Mouse (Mus musculus): ENCODE results near the gene Coa5. TPM values are rescaled to one million over a fixed set of nuclear protein-coding genes. Genes with fewer than 3 reads are reported as not detected.

Gene Coa5
- polyA plus RNA-seq (2014; fragmentation: Nextera tagmentation; extraction: Ambion mirVana) = 61.7 and 64.0 TPM in 2 replicates

DNA sequence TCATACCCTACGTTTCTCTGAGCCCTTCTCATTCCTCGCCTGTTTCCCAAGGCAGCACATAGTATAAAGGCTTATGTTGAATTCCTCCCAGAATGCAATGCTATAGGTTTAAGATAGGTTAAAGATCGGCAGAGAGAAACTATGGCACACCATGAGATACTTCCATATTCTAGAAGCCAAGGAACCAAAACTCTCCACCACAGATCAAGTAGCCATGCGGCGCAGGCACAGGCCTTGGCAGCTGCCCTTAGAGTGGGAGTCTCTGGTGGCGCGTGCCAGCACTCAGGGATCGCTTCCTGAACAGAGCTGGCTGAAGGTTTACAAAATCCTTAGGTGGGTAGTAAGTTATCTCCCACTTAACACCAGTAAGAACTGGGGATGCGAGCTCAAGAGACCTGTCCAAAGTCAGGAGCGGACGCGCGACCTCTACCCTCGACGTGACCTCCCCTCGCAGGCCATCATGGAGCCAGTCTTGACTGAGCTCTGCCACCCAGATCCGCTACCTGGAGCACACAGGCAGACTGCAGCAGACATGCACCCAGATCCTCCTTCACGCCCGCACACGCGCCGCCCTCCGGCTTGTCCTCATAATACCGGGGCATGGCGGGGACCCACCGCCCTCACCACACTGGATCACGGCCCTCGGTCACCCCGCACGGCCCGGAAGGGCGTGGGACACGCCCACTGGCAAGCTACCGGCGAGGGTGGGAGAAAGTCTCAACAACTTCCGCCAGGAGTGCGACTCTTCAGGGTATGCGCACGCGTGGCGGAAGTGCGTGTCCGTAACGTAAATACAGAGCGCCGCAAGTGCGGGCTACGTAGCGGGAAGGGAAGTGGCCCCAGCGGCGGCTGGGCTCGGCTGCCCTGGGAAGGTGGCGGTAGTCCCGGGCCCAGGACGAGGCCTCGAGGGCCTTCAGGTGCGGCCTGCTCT is at the start of gene Coa5, which contains the start of gene Unc50:
Coa5 (minus strand) TSS at position 738 of the 931 bp plus-strand sequence.
Unc50 (plus strand) TSS at position 774 of the 931 bp plus-strand sequence.
- ATAC-seq (ENCODE audit: insufficient read depth, low FRiP score, low TSS enrichment) = peak; percentile 98
- WGBS = 4% methylated on average over 56 of the region's 57 CpGs

DNA sequence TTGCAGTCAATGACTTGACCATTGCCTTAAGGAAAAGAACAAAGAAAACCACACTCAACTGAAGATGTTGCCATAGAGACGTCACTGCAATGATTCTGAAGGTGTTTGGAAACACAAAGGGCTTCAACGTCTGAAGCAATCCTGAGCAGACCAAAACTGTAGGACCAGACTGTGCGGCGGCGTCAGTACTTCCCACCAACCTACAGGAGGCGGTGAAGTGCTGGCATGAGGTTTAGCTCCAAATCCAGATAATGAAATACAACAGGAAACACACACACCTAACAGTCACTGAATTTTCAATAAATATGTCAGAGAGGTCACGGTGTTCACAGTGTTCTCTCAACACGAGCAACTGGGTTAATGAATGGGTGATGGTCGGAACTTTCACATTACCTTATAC is 49.2 kb upstream of the Coa5 start:
- WGBS = 75% methylated on average over 9 of the region's 9 CpGs
- no peaks in the 10 kb centered on the region for H3K4me1 ChIP-seq (ENCODE audit: control insufficient read depth, insufficient read depth, low read length)
- no peak overlapping the region for H3K9ac ChIP-seq (ENCODE audit: low read length)
- no peak overlapping the region for H3K4me3 ChIP-seq (ENCODE audit: low read depth, low read length)
- no peaks in the 10 kb centered on the region for H3K9me3 ChIP-seq (ENCODE audit: control insufficient read depth, low read length)
- ATAC-seq (ENCODE audit: insufficient read depth, low FRiP score, low TSS enrichment) = no peak
- no peak for DNase-seq (ENCODE audit: low spot score)
- H3K4me2 ChIP-seq (ENCODE audit: low read depth) = no peak overlapping the region
- H3K27ac ChIP-seq (ENCODE audit: low read depth, low read length) = no peak overlapping the region
- no peaks in the 10 kb centered on the region for H3K27me3 ChIP-seq (ENCODE audit: control insufficient read depth, insufficient read depth, low read length)
- H3K36me3 ChIP-seq (ENCODE audit: control insufficient read depth, insufficient read depth, low read length) = no peaks in the 10 kb centered on the region

More for the DNA sequence above, at the start of gene Coa5, which contains the start of gene Unc50:
- Histone ChIP-seq H3K27me3 (ENCODE audit: control insufficient read depth, insufficient read depth, low read length) (no peaks in the 10 kb centered on the region), H3K4me3 (ENCODE audit: low read depth, low read length) (peak within 1 kb of the TSS; percentile 83), H3K4me2 (ENCODE audit: low read depth) (peak within 1 kb of the TSS; percentile 86), H3K27ac (ENCODE audit: low read depth, low read length) (0 out of 2 replicates have a peak within 1 kb of the TSS, but pooled peaks have one; percentile 27), H3K9me3 (ENCODE audit: control insufficient read depth, low read length) (no peaks in the 10 kb centered on the region), H3K4me1 (ENCODE audit: control insufficient read depth, insufficient read depth, low read length) (peaks cover 14% of the 10 kb centered on the region), H3K36me3 (ENCODE audit: control insufficient read depth, insufficient read depth, low read length) (peaks cover 3% of the 10 kb centered on the region; the same call in 1 of the 2 replicates), H3K9ac (ENCODE audit: low read length) (peak within 1 kb of the TSS; percentile 87)
- peak; percentile 93 for DNase-seq (ENCODE audit: low spot score)

DNA sequence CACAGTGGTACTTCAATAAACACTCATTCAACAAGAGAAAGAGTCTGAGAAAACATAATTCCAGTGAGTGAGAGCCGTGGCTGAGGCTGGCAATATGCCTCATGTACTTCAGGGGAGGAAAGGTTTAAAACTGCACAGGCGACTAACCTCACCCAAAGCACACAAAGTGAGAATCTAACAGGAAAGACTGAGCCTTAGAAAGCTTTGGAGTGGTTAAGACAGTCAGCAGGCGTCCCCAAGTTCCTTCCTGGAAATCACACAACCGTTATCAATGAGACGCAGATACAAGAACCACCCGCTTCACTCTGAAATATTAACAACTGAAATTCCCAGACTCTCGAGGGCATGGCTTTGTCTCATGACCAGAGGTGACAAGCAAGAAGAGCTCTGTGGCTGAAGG is 48.5 kb upstream of the Coa5 start:
- no peak overlapping the region for H3K4me2 ChIP-seq (ENCODE audit: low read depth)
- no peaks in the 10 kb centered on the region for H3K27me3 ChIP-seq (ENCODE audit: control insufficient read depth, insufficient read depth, low read length)
- no peak for ATAC-seq (ENCODE audit: insufficient read depth, low FRiP score, low TSS enrichment)
- H3K36me3 ChIP-seq (ENCODE audit: control insufficient read depth, insufficient read depth, low read length) = no peaks in the 10 kb centered on the region
- H3K4me1 ChIP-seq (ENCODE audit: control insufficient read depth, insufficient read depth, low read length) = no peaks in the 10 kb centered on the region
- H3K9me3 ChIP-seq (ENCODE audit: control insufficient read depth, low read length) = no peaks in the 10 kb centered on the region
- DNase-seq (ENCODE audit: low spot score) = no peak
- no peak overlapping the region for H3K9ac ChIP-seq (ENCODE audit: low read length)
- H3K27ac ChIP-seq (ENCODE audit: low read depth, low read length) = no peak overlapping the region
- 87% methylated on average over 7 of the region's 7 CpGs for WGBS
- H3K4me3 ChIP-seq (ENCODE audit: low read depth, low read length) = no peak overlapping the region

DNA sequence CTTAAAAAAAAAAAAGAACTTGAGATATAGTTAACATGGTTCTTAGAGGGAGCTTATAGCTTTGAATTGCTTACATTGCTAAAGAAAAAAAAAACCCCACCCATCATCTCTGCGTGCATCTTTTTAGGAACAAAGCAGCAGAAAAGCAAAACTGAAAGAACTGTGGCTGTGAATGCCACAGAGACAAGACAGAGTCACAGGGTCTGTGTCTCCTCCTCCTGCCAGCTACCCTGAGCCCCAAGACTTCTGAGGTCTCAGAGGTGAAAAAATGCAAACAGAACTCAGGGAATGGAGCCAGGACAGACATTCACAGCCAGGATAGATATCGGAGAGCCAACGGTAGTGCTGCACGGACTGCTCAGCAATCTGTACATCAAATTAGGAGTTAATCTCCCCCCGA is 48.0 kb upstream of the Coa5 start:
- ATAC-seq (ENCODE audit: insufficient read depth, low FRiP score, low TSS enrichment) = no peak
- Histone ChIP-seq H3K9ac (ENCODE audit: low read length) (no peak overlapping the region), H3K27me3 (ENCODE audit: control insufficient read depth, insufficient read depth, low read length) (no peaks in the 10 kb centered on the region), H3K4me1 (ENCODE audit: control insufficient read depth, insufficient read depth, low read length) (no peaks in the 10 kb centered on the region), H3K4me2 (ENCODE audit: low read depth) (no peak overlapping the region), H3K9me3 (ENCODE audit: control insufficient read depth, low read length) (no peaks in the 10 kb centered on the region), H3K27ac (ENCODE audit: low read depth, low read length) (no peak overlapping the region), H3K36me3 (ENCODE audit: control insufficient read depth, insufficient read depth, low read length) (no peaks in the 10 kb centered on the region), H3K4me3 (ENCODE audit: low read depth, low read length) (no peak overlapping the region)
- 90% methylated on average over 5 of the region's 5 CpGs for WGBS
- no peak for DNase-seq (ENCODE audit: low spot score)

DNA sequence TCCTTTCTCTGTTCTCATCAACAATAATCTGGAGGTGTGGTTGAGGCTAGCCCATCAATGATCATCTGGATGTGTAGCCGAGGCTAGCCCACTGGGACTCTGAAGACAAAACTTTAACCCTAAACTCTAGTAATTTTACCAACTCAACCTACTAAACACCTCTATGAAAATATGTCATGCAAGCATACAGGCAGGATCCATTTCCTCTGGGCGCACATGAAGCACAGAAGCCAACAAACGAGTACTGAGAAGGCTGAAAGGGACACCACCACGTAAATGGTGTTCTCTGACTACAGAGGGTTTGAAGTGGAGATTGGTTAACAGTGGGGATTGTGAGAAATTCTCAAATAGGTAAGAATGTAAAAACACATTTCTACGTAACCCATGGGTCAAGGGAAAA is 47.3 kb upstream of the Coa5 start:
- H3K4me1 ChIP-seq (ENCODE audit: control insufficient read depth, insufficient read depth, low read length) = no peaks in the 10 kb centered on the region
- H3K4me2 ChIP-seq (ENCODE audit: low read depth) = no peak overlapping the region
- no peaks in the 10 kb centered on the region for H3K36me3 ChIP-seq (ENCODE audit: control insufficient read depth, insufficient read depth, low read length)
- H3K9ac ChIP-seq (ENCODE audit: low read length) = no peak overlapping the region
- no peak overlapping the region for H3K27ac ChIP-seq (ENCODE audit: low read depth, low read length)
- no peak for DNase-seq (ENCODE audit: low spot score)
- H3K4me3 ChIP-seq (ENCODE audit: low read depth, low read length) = no peak overlapping the region
- WGBS = 92% methylated on average over 5 of the region's 5 CpGs
- no peak for ATAC-seq (ENCODE audit: insufficient read depth, low FRiP score, low TSS enrichment)
- H3K27me3 ChIP-seq (ENCODE audit: control insufficient read depth, insufficient read depth, low read length) = no peaks in the 10 kb centered on the region
- H3K9me3 ChIP-seq (ENCODE audit: control insufficient read depth, low read length) = no peaks in the 10 kb centered on the region

DNA sequence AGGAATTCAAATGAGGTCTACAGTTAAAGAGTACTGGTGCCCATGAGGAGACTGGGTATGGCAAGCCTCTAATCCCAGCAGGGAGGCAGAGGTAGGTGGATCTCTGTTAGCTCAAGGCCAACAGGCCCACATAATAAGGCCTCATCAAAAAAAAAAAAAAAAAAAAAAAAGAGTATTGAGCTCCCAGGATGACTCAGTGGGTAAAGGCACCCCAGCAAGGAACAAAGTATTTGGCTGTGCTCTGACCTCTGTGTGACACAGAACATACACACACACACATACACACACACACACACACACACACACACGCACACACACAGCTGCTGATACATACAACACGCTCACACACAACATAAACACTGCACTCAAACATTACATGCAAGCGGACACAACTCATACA is 45.4 kb upstream of the Coa5 start:
- WGBS = 94% methylated on average over 3 of the region's 3 CpGs
- Histone ChIP-seq H3K4me3 (ENCODE audit: low read depth, low read length) (no peak overlapping the region), H3K4me2 (ENCODE audit: low read depth) (no peak overlapping the region), H3K27ac (ENCODE audit: low read depth, low read length) (no peak overlapping the region), H3K27me3 (ENCODE audit: control insufficient read depth, insufficient read depth, low read length) (no peaks in the 10 kb centered on the region), H3K36me3 (ENCODE audit: control insufficient read depth, insufficient read depth, low read length) (no peaks in the 10 kb centered on the region), H3K9me3 (ENCODE audit: control insufficient read depth, low read length) (no peaks in the 10 kb centered on the region), H3K4me1 (ENCODE audit: control insufficient read depth, insufficient read depth, low read length) (no peaks in the 10 kb centered on the region), H3K9ac (ENCODE audit: low read length) (no peak overlapping the region)
- ATAC-seq (ENCODE audit: insufficient read depth, low FRiP score, low TSS enrichment) (no peak), DNase-seq (ENCODE audit: low spot score) (no peak)

DNA sequence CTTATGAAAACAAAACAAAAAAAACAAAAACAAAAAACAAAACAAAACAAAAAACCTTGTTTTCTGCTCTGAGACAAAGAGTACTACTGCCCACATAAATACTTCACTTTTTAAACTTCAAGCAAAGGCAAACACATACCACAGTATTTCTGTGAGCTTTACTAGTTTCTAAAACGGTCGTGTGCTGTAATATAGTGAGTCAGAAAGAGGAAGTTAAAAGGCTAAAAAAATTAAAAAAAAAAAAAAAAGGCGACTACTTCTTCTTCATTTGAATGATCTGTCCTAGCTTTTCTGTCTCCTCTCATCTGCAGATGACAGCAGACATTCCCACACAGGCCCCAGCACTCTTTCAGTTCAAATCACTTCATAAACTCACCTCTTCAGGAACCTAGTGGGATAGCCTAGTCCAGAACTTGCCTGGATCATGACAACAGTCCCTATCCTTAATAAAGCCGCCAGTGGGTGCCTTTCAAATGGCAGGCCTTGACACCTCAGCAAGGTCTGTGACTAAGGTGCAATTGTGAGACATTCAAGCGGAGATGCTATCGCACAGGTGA is 44.8 kb upstream of the Coa5 start:
- 85% methylated on average over 6 of the region's 6 CpGs for WGBS
- no peak for DNase-seq (ENCODE audit: low spot score)
- H3K4me2 ChIP-seq (ENCODE audit: low read depth) = no peak overlapping the region
- no peaks in the 10 kb centered on the region for H3K4me1 ChIP-seq (ENCODE audit: control insufficient read depth, insufficient read depth, low read length)
- no peak overlapping the region for H3K9ac ChIP-seq (ENCODE audit: low read length)
- H3K4me3 ChIP-seq (ENCODE audit: low read depth, low read length) = no peak overlapping the region
- no peaks in the 10 kb centered on the region for H3K36me3 ChIP-seq (ENCODE audit: control insufficient read depth, insufficient read depth, low read length)
- H3K27ac ChIP-seq (ENCODE audit: low read depth, low read length) = no peak overlapping the region
- no peaks in the 10 kb centered on the region for H3K9me3 ChIP-seq (ENCODE audit: control insufficient read depth, low read length)
- no peaks in the 10 kb centered on the region for H3K27me3 ChIP-seq (ENCODE audit: control insufficient read depth, insufficient read depth, low read length)
- ATAC-seq (ENCODE audit: insufficient read depth, low FRiP score, low TSS enrichment) = no peak

DNA sequence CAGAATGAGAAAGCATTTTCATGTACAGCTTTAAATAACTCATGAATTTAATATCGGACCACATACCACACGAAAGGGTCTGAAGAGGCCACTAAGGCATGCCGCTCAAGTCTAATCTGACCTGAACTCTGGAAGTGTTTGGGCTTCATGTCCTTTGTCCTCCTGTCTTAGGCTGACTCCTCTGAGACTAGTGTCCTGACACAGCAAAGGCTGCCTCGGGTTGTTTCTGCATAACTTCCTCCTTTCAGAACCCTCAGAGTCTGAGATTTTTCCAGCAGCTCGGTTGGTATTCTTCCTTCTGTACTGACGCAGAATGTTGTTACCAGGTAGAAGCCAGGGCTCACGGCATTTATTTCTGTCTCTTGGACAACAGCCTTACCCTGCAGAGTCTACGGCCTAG is 44.1 kb upstream of the Coa5 start:
- Histone ChIP-seq H3K27me3 (ENCODE audit: control insufficient read depth, insufficient read depth, low read length) (no peaks in the 10 kb centered on the region), H3K9ac (ENCODE audit: low read length) (no peak overlapping the region), H3K9me3 (ENCODE audit: control insufficient read depth, low read length) (no peaks in the 10 kb centered on the region), H3K36me3 (ENCODE audit: control insufficient read depth, insufficient read depth, low read length) (no peaks in the 10 kb centered on the region), H3K4me1 (ENCODE audit: control insufficient read depth, insufficient read depth, low read length) (no peaks in the 10 kb centered on the region), H3K4me2 (ENCODE audit: low read depth) (no peak overlapping the region), H3K4me3 (ENCODE audit: low read depth, low read length) (no peak overlapping the region), H3K27ac (ENCODE audit: low read depth, low read length) (no peak overlapping the region)
- 87% methylated on average over 8 of the region's 8 CpGs for WGBS
- no peak for ATAC-seq (ENCODE audit: insufficient read depth, low FRiP score, low TSS enrichment)
- no peak for DNase-seq (ENCODE audit: low spot score)

All from neural tube, embryonic 11.5 days (tissue).